Mouse (Mus musculus): Measurements from ENCODE around the gene Jarid2. TPM values are rescaled to one million over a fixed set of nuclear protein-coding genes. Genes with fewer than 3 reads are reported as not detected.
A peak's percentile ranks its signal among the peaks of the same experiment; 100 is the strongest.

Jarid2 gene
- total RNA-seq, 1 experiment = 190 TPM

GRCm38 (mm10) chr13:44933575-44933974, 204.3 kb downstream of the Jarid2 start:
- in situ Hi-C loops (cut with MboI; ENCODE audit: low sequenced_read_pairs in 2 of 2, unreplicated experiment in 2 of 2) = no loop called here

GRCm38 (mm10) chr13:44937681-44938080, 208.4 kb downstream of the Jarid2 start:
- Histone ChIP-seq H3K27ac (ENCODE audit: insufficient read depth, low read depth, low read length, poor library complexity, severe bottlenecking) (no peak overlapping the region), H3K9ac (ENCODE audit: insufficient read depth, low read depth, low read length, poor library complexity, severe bottlenecking) (no peak overlapping the region), H3K4me3 (ENCODE audit: insufficient read depth in 1 of 2, low read depth in 1 of 2, low read length in 2 of 2, poor library complexity in 1 of 2, severe bottlenecking in 1 of 2) (no peak overlapping the region), H3K9me3 (ENCODE audit: control insufficient read depth, insufficient read depth, low read depth, low read length) (no peaks in the 10 kb centered on the region), H3K4me1 (ENCODE audit: control insufficient read depth in 2 of 2, insufficient read depth in 2 of 2, low read length in 2 of 2, poor library complexity in 1 of 2) (peaks cover 6 to 12% of the 10 kb centered on the region in 2 experiments; a peak in 3 of 4 replicates), H3K36me3 (ENCODE audit: control insufficient read depth, insufficient read depth, low read length, poor library complexity, severe bottlenecking) (no peaks in the 10 kb centered on the region)
- no peak for DNase-seq (ENCODE audit: low read depth, low spot score)
- TF ChIP-seq ZNF384 (IDR thresholded peaks at IDR 0.05; ENCODE audit: low read depth, low read length) = no peak
- TF ChIP-seq CHD2 (IDR thresholded peaks at IDR 0.05; ENCODE audit: low read depth, low read length) = no peak
- no peak for TF ChIP-seq MAFK (IDR thresholded peaks at IDR 0.05; ENCODE audit: insufficient read depth, low read depth, low read length)
- no peak for TF ChIP-seq HCFC1 (IDR thresholded peaks at IDR 0.05; ENCODE audit: borderline replicate concordance, insufficient read depth, low read length)
- no peak for TF ChIP-seq ZC3H11A (IDR thresholded peaks at IDR 0.05; ENCODE audit: borderline replicate concordance, low read depth, low read length)
- in situ Hi-C loops (cut with MboI; ENCODE audit: low sequenced_read_pairs in 2 of 2, unreplicated experiment in 2 of 2) = no loop called here

More at GRCm38 (mm10) chr13:44933575-44933974, 204.3 kb downstream of the Jarid2 start:
- peaks cover 6% of the 10 kb centered on the region; the same call in 1 of the 2 replicates for H3K36me3 ChIP-seq (ENCODE audit: control insufficient read depth, insufficient read depth, low read length, poor library complexity, severe bottlenecking)
- H3K27ac ChIP-seq (ENCODE audit: insufficient read depth, low read depth, low read length, poor library complexity, severe bottlenecking) = no peak overlapping the region
- no peaks in the 10 kb centered on the region for H3K9me3 ChIP-seq (ENCODE audit: control insufficient read depth, insufficient read depth, low read depth, low read length)
- DNase-seq (ENCODE audit: low read depth, low spot score) = no peak
- peaks cover 4 to 8% of the 10 kb centered on the region in 2 experiments; a peak in 2 of 4 replicates for H3K4me1 ChIP-seq (ENCODE audit: control insufficient read depth in 2 of 2, insufficient read depth in 2 of 2, low read length in 2 of 2, poor library complexity in 1 of 2)
- no peak overlapping the region for H3K9ac ChIP-seq (ENCODE audit: insufficient read depth, low read depth, low read length, poor library complexity, severe bottlenecking)
- H3K4me3 ChIP-seq (ENCODE audit: insufficient read depth in 1 of 2, low read depth in 1 of 2, low read length in 2 of 2, poor library complexity in 1 of 2, severe bottlenecking in 1 of 2) = no peak overlapping the region
- TF ChIP-seq CHD2 (IDR thresholded peaks at IDR 0.05; ENCODE audit: low read depth, low read length) (no peak), ZNF384 (IDR thresholded peaks at IDR 0.05; ENCODE audit: low read depth, low read length) (no peak), MAFK (IDR thresholded peaks at IDR 0.05; ENCODE audit: insufficient read depth, low read depth, low read length) (no peak), ZC3H11A (IDR thresholded peaks at IDR 0.05; ENCODE audit: borderline replicate concordance, low read depth, low read length) (no peak), HCFC1 (IDR thresholded peaks at IDR 0.05; ENCODE audit: borderline replicate concordance, insufficient read depth, low read length) (no peak)

GRCm38 (mm10) chr13:44939326-44940035, 210.2 kb downstream of the Jarid2 start:
- Histone ChIP-seq H3K36me3 (ENCODE audit: control insufficient read depth, insufficient read depth, low read length, poor library complexity, severe bottlenecking) (no peaks in the 10 kb centered on the region), H3K9me3 (ENCODE audit: control insufficient read depth, insufficient read depth, low read depth, low read length) (no peaks in the 10 kb centered on the region), H3K9ac (ENCODE audit: insufficient read depth, low read depth, low read length, poor library complexity, severe bottlenecking) (no peak overlapping the region), H3K4me3 (ENCODE audit: insufficient read depth in 1 of 2, low read depth in 1 of 2, low read length in 2 of 2, poor library complexity in 1 of 2, severe bottlenecking in 1 of 2) (no peak overlapping the region; a peak in 1 of 4 replicates), H3K27ac (ENCODE audit: insufficient read depth, low read depth, low read length, poor library complexity, severe bottlenecking) (peak overlapping the region; percentile 2; the same call in 1 of the 2 replicates), H3K4me1 (ENCODE audit: control insufficient read depth in 2 of 2, insufficient read depth in 2 of 2, low read length in 2 of 2, poor library complexity in 1 of 2) (peaks cover 3 to 7% of the 10 kb centered on the region in 2 experiments; a peak in 2 of 4 replicates)
- in situ Hi-C loops (cut with MboI; ENCODE audit: low sequenced_read_pairs in 2 of 2, unreplicated experiment in 2 of 2) = no loop called here
- peak; percentile 44 for DNase-seq (ENCODE audit: low read depth, low spot score)
- TF ChIP-seq ZC3H11A (IDR thresholded peaks at IDR 0.05; ENCODE audit: borderline replicate concordance, low read depth, low read length) = no peak
- no peak for TF ChIP-seq ZNF384 (IDR thresholded peaks at IDR 0.05; ENCODE audit: low read depth, low read length)
- TF ChIP-seq CHD2 (IDR thresholded peaks at IDR 0.05; ENCODE audit: low read depth, low read length) = peak; percentile 10; the same call in 1 of the 2 replicates
- no peak for TF ChIP-seq HCFC1 (IDR thresholded peaks at IDR 0.05; ENCODE audit: borderline replicate concordance, insufficient read depth, low read length)
- no peak for TF ChIP-seq MAFK (IDR thresholded peaks at IDR 0.05; ENCODE audit: insufficient read depth, low read depth, low read length)

GRCm38 (mm10) chr13:44943618-44944017, 214.3 kb downstream of the Jarid2 start:
- H3K27ac ChIP-seq (ENCODE audit: insufficient read depth, low read depth, low read length, poor library complexity, severe bottlenecking) = no peak overlapping the region
- H3K9me3 ChIP-seq (ENCODE audit: control insufficient read depth, insufficient read depth, low read depth, low read length) = no peaks in the 10 kb centered on the region
- in situ Hi-C loops (cut with MboI; ENCODE audit: low sequenced_read_pairs in 2 of 2, unreplicated experiment in 2 of 2) = no loop called here
- DNase-seq (ENCODE audit: low read depth, low spot score) = no peak
- H3K4me1 ChIP-seq (ENCODE audit: control insufficient read depth in 2 of 2, insufficient read depth in 2 of 2, low read length in 2 of 2, poor library complexity in 1 of 2) = peaks cover 3 to 8% of the 10 kb centered on the region in 2 experiments; a peak in 2 of 4 replicates
- no peak overlapping the region for H3K4me3 ChIP-seq (ENCODE audit: insufficient read depth in 1 of 2, low read depth in 1 of 2, low read length in 2 of 2, poor library complexity in 1 of 2, severe bottlenecking in 1 of 2)
- H3K36me3 ChIP-seq (ENCODE audit: control insufficient read depth, insufficient read depth, low read length, poor library complexity, severe bottlenecking) = no peaks in the 10 kb centered on the region; the same call in 1 of the 2 replicates
- TF ChIP-seq HCFC1 (IDR thresholded peaks at IDR 0.05; ENCODE audit: borderline replicate concordance, insufficient read depth, low read length) (no peak), CHD2 (IDR thresholded peaks at IDR 0.05; ENCODE audit: low read depth, low read length) (no peak), ZNF384 (IDR thresholded peaks at IDR 0.05; ENCODE audit: low read depth, low read length) (no peak), MAFK (IDR thresholded peaks at IDR 0.05; ENCODE audit: insufficient read depth, low read depth, low read length) (no peak), ZC3H11A (IDR thresholded peaks at IDR 0.05; ENCODE audit: borderline replicate concordance, low read depth, low read length) (no peak)
- no peak overlapping the region for H3K9ac ChIP-seq (ENCODE audit: insufficient read depth, low read depth, low read length, poor library complexity, severe bottlenecking)

Measured in ES-E14 (cell line).